Mouse (Mus musculus) kidney, postnatal 0 days (tissue): Measurements from ENCODE around the gene Kcnh8. TPM values are rescaled to one million over a fixed set of nuclear protein-coding genes. Genes with fewer than 3 reads are reported as not detected.

Experiments
- ATAC-seq: fragments of 200-750 bp; cut with Nextera tagmentation; replicated peaks from 2 replicates; pipeline ENCODE4 v1.8.0; 2017; ENCODE audit warnings: low read depth, moderate number of reproducible peaks, moderate TSS enrichment, moderate library complexity; ENCODE audit not compliant: low FRiP score
- DNase-seq: peaks from one replicate; pipeline ENCODE4 v3.0.0-alpha.2; 2016; ENCODE audit warnings: low spot score
- H3K27ac ChIP-seq: fragments of 300-500 bp; sonication (generic); 2 replicates; pipeline ENCODE4 v1.5.1; 2014; ENCODE audit warnings: mild to moderate bottlenecking
- H3K27me3 ChIP-seq: fragments of 300-500 bp; sonication (generic); 2 replicates; pipeline ENCODE4 v1.6.1; 2014; ENCODE audit warnings: low read length, mixed read lengths; ENCODE audit not compliant: insufficient read depth
- H3K36me3 ChIP-seq: fragments of 300-500 bp; sonication (generic); 2 replicates; pipeline ENCODE4 v1.6.1; 2014; ENCODE audit warnings: low read length, mixed read lengths; ENCODE audit not compliant: insufficient read depth
- H3K4me1 ChIP-seq: fragments of 300-500 bp; sonication (generic); replicated peaks from 2 replicates; pipeline ENCODE4 v1.6.1; 2014; ENCODE audit warnings: antibody characterized with exemption, low read length, mixed read lengths; ENCODE audit not compliant: insufficient read depth
- H3K4me2 ChIP-seq: fragments of 300-500 bp; sonication (generic); 2 replicates; pipeline ENCODE4 v1.6.1; 2014; ENCODE audit warnings: mild to moderate bottlenecking, low read length, moderate library complexity, mixed read lengths
- H3K4me3 ChIP-seq: fragments of 300-500 bp; sonication (generic); replicated peaks from 2 replicates; pipeline ENCODE4 v1.5.1; 2014; ENCODE audit warnings: low read depth, low read length
- H3K9ac ChIP-seq: fragments of 300-500 bp; sonication (generic); 2 replicates; pipeline ENCODE4 v1.6.1; 2014; ENCODE audit warnings: low read depth, low read length
- H3K9me3 ChIP-seq: fragments of 300-500 bp; sonication (generic); replicated peaks from 2 replicates; pipeline ENCODE4 v1.6.1; 2016; ENCODE audit warnings: low read length, inconsistent platforms, mixed read lengths
- CTCF ChIP-seq: IDR thresholded peaks from 2 replicates; pipeline ENCODE4 v1.5.1; 2016; ENCODE audit warnings: antibody characterized with exemption, low read depth, mild to moderate bottlenecking, moderate library complexity
- WGBS: fragments of 180-500 bp; shearing (Covaris S2); extraction: QIAGEN DNeasy Blood & Tissue Kit; methylation state at CpG from one replicate; pipeline ENCODE4 v1.1.7; 2014; 5-methylcytosine and 5-hydroxymethylcytosine counted together
- polyA plus RNA-seq: library from polyadenylated mRNA; unstranded; fragments of >200 nt; fragmentation: Nextera tagmentation; extraction: Ambion mirVana; gene quantifications from 2 replicates; pipeline ENCODE4 v1.2.1, GENCODE M21; 2015

The Kcnh8 gene
- 0.30 and 0.33 TPM in 2 replicates for polyA plus RNA-seq

DNA sequence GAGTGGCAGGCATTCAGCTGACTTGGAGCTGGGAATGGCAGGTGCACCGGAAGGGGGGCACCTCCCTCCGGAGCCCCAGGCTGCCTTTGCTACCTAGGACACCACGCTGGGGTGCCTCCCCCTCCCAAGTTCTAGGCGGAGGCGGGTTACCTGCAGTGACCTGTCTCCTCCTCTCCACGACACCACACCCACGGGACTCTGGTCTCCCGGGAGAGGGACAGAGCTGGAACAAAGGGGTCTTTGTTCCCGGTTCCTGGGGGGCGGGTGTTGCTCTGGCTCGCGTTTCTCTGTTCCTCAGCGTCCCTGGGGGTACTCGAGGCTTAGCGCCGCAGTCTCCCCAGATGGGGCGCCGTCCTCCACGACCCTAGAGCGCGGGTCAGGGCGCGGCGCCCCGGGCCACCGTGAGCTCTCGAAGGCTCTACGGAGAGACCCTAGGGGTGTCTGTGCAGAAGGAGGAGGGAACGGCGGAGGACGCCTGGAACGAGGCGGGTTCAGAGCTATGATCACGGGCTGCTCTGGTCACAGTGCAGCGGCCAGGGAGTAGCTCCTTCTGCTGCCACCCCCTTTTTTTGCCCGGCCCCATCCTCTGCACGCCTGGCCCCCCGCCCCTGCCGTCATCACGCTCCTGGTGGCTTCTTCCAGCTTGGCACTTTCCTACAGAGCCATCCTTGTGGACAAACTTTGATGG is at the start of gene Kcnh8:
Kcnh8 (plus strand) TSS at position 617 of the 688 bp plus-strand sequence.
- DNase-seq (no peak), ATAC-seq (peak; percentile 42)
- H3K9ac ChIP-seq: no peak within 1 kb of the TSS

DNA sequence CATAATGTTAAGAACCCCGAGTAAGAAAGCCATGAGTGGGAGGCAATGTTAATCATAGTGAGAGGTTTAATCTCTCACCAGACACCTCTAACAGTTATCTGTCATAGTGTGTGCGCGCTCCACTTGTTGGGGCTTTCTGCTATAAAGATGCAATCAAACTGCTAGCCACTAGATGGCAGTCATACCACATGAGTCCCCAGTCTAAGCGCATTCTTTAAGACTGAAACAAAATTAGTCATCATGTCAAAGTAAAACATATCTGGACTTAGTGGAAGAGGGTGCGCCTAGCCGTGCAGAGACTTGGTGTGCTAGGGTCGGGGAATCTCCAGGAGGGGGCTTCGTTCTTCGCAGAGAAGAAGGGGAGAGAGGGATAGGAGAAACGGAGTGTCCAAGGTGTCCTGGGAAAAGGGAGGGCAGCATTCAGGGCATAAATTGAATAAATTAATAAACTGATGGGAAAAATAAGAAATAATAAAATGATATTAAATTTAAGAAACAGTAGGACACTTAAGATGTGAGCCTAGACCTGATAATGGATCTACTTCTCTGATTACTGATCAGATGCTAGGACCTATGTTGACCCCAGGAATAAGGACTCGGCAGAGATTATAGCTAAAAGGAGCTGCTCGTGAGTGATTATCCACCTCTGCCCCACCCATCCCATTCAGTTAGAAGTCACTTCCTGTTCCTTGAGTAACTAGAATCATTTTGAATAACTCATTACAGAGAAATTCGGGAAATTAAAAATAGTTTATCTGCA is 42.4 kb upstream of the Kcnh8 start:
- WGBS: 29% methylated on average over 13 of the region's 13 CpGs
- TF ChIP-seq CTCF: peak; percentile 91
- Histone ChIP-seq H3K9me3 (no peaks in the 10 kb centered on the region), H3K27me3 (no peaks in the 10 kb centered on the region), H3K4me1 (no peaks in the 10 kb centered on the region), H3K9ac (no peak overlapping the region), H3K36me3 (no peaks in the 10 kb centered on the region), H3K4me3 (no peak overlapping the region), H3K4me2 (no peak overlapping the region), H3K27ac (no peak overlapping the region)
- peak; percentile 81 for DNase-seq
- peak; percentile 76 for ATAC-seq

More for the DNA sequence above, at the start of gene Kcnh8:
- H3K36me3 ChIP-seq: no peaks in the 10 kb centered on the region
- no peaks in the 10 kb centered on the region for H3K4me1 ChIP-seq
- H3K4me3 ChIP-seq: peak within 1 kb of the TSS; percentile 43
- H3K4me2 ChIP-seq: peak within 1 kb of the TSS; percentile 78
- WGBS: under 1% methylated on average over 39 of the region's 40 CpGs
- no peaks in the 10 kb centered on the region for H3K9me3 ChIP-seq
- H3K27ac ChIP-seq: no peak within 1 kb of the TSS
- TF ChIP-seq CTCF: no peak
- H3K27me3 ChIP-seq: no peaks in the 10 kb centered on the region

DNA sequence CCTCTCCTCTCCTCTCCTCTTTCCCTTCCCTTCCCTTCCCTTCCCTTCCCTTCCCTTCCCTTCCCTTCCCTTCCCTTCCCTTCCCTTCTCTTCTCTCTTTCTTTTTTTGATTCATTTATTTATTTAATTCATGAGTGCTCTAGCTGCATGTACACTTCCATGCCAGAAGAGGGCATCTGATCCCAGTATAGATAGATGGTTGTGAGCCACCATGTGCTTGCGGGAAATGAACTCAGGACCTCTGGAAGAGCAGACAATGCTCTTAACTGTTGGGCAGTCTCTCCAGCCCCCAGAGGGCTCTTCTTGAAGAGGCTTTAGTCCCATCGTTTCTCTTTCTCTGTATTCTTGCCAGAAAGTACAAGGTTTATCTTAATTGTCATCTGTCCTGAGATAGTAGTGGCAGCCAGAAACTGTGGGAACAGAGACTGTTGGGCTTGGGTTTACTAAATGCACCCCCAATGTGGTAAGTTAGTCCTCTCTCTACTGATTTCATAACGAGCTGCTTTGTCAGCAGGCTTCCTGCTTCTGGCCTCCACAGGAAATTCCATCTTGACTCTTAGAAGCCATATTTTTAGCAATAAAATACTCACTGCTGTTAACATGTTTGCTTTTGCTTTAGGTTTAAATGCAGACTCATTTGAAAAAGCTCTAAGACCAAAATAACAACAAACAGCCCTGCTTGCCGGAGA is 36.9 kb upstream of the Kcnh8 start:
- Histone ChIP-seq H3K9ac (no peak overlapping the region), H3K4me3 (no peak overlapping the region), H3K4me1 (no peaks in the 10 kb centered on the region), H3K27ac (no peak overlapping the region), H3K9me3 (no peaks in the 10 kb centered on the region), H3K27me3 (no peaks in the 10 kb centered on the region), H3K4me2 (no peak overlapping the region), H3K36me3 (no peaks in the 10 kb centered on the region)
- ATAC-seq (no peak), DNase-seq (peak; percentile 38)
- 37% methylated on average over 4 of the region's 4 CpGs for WGBS
- TF ChIP-seq CTCF: peak; percentile 64

DNA sequence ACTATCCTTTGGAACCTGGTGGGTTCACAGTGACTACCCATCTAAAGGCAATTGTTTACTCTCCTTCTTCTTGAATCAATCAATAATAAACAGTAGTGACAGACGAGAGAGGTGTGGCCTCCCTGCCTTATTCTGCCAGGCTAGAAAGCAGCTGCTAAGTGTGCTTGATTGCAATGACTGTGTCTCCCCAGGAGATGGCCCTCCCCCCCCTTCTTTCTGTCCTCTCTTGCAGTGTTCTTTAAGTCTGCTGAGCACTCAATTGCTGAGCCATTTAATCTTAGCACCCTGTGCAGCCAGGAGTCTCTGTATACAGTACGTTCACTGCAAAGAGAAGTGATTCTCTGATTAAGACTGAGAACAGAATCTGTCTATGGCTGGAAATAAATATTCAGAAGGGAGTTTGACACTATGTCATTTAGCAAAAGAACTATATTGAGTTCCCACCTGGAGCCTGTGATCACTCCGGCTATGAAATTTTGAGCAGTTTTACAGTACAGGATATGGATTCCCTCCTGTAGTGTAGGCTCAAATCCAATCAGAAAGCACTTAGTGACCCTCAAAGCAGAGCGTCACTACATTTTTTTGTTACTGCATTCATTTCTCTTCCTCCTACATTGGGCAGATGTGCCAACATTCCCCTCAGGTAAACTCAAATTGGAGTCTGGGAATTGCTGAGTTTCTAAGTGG is 32.8 kb upstream of the Kcnh8 start:
- DNase-seq (peak; percentile 11), ATAC-seq (no peak)
- 70% methylated on average over 4 of the region's 4 CpGs for WGBS
- Histone ChIP-seq H3K27ac (no peak overlapping the region), H3K4me2 (no peak overlapping the region), H3K4me3 (no peak overlapping the region), H3K9ac (no peak overlapping the region), H3K9me3 (no peaks in the 10 kb centered on the region), H3K27me3 (no peaks in the 10 kb centered on the region), H3K4me1 (no peaks in the 10 kb centered on the region), H3K36me3 (no peaks in the 10 kb centered on the region)
- TF ChIP-seq CTCF: peak; percentile 61

DNA sequence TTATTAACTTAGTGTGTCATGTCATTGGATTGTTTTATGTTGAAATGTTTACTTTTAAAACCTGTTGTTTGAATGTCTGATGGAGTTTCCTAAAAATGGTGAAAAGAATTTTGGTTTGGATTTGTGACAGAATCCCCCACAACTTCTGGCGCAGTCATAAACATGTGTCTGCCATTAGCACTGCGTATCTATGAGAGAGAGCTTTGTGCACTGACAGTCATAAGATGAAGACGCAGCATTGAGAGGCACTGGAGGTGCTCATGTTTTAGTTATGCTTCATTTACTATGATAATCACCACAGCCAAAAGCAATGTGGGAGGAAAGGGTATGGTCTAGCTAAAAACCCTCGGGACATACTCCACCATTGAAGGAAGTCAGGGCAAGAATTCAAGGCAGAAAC is 30.3 kb upstream of the Kcnh8 start:
- 57% methylated on average over 4 of the region's 4 CpGs for WGBS
- Histone ChIP-seq H3K4me1 (no peaks in the 10 kb centered on the region), H3K9ac (no peak overlapping the region), H3K9me3 (no peaks in the 10 kb centered on the region), H3K4me2 (no peak overlapping the region), H3K36me3 (no peaks in the 10 kb centered on the region), H3K4me3 (no peak overlapping the region), H3K27ac (no peak overlapping the region), H3K27me3 (no peaks in the 10 kb centered on the region)
- TF ChIP-seq CTCF: no peak
- ATAC-seq (no peak), DNase-seq (no peak)
